Mouse (Mus musculus) limb, embryonic 11.5 days (tissue): ENCODE results near the gene Tnik. TPM values are rescaled to one million over a fixed set of nuclear protein-coding genes. Genes with fewer than 3 reads are reported as not detected.

Experiments
- ATAC-seq: fragments of 200-750 bp; cut with Nextera tagmentation; 2 replicates; pipeline ENCODE4 v1.8.0; 2017; ENCODE audit warnings: low read depth; ENCODE audit not compliant: insufficient number of reproducible peaks, low FRiP score, low TSS enrichment
- DNase-seq: peaks from one replicate; pipeline ENCODE4 v3.0.0-alpha.2; 2015; ENCODE audit warnings: low spot score
- H3K27ac ChIP-seq: fragments of 300-500 bp; sonication (generic); replicated peaks from 2 replicates; pipeline ENCODE4 v1.5.1; 2014; ENCODE audit warnings: low read depth, mild to moderate bottlenecking, low read length
- H3K27me3 ChIP-seq: fragments of 300-500 bp; sonication (generic); 2 replicates; pipeline ENCODE4 v1.6.1; 2014; ENCODE audit warnings: mild to moderate bottlenecking, low read length, mixed read lengths; ENCODE audit not compliant: control insufficient read depth, insufficient read depth
- H3K36me3 ChIP-seq: fragments of 300-500 bp; sonication (generic); 2 replicates; pipeline ENCODE4 v1.6.1; 2014; ENCODE audit warnings: mild to moderate bottlenecking, low read length, moderate library complexity, mixed read lengths; ENCODE audit not compliant: control insufficient read depth, insufficient read depth
- H3K4me1 ChIP-seq: fragments of 300-500 bp; sonication (generic); 2 replicates; pipeline ENCODE4 v1.6.1; 2014; ENCODE audit warnings: low read length, mixed read lengths; ENCODE audit not compliant: control insufficient read depth, insufficient read depth
- H3K4me2 ChIP-seq: fragments of 300-500 bp; sonication (generic); 2 replicates; pipeline ENCODE4 v1.6.1; 2014; ENCODE audit warnings: low read depth, mild to moderate bottlenecking, moderate library complexity; ENCODE audit not compliant: severe bottlenecking
- H3K4me3 ChIP-seq: fragments of 300-500 bp; sonication (generic); 2 replicates; pipeline ENCODE4 v1.5.1; 2014; ENCODE audit warnings: low read depth, low read length
- H3K9ac ChIP-seq: fragments of 300-500 bp; sonication (generic); 2 replicates; pipeline ENCODE4 v1.6.1; 2014; ENCODE audit warnings: mild to moderate bottlenecking, low read length
- H3K9me3 ChIP-seq: fragments of 300-500 bp; sonication (generic); 2 replicates; pipeline ENCODE4 v1.6.1; 2016; ENCODE audit warnings: low read length; ENCODE audit not compliant: control insufficient read depth
- WGBS: fragments of 180-500 bp; shearing (Covaris S2); extraction: QIAGEN DNeasy Blood & Tissue Kit; methylation state at CpG from one replicate; pipeline ENCODE4 v1.1.7; 2014; 5-methylcytosine and 5-hydroxymethylcytosine counted together
- polyA plus RNA-seq: library from polyadenylated mRNA; unstranded; fragments of >200 nt; fragmentation: Nextera tagmentation; extraction: Ambion mirVana; gene quantifications from 2 replicates; pipeline ENCODE4 v1.2.1, GENCODE M21; 2014

The Tnik gene
- polyA plus RNA-seq, 1 experiment from 2014 or later, result 4.1 TPM

DNA sequence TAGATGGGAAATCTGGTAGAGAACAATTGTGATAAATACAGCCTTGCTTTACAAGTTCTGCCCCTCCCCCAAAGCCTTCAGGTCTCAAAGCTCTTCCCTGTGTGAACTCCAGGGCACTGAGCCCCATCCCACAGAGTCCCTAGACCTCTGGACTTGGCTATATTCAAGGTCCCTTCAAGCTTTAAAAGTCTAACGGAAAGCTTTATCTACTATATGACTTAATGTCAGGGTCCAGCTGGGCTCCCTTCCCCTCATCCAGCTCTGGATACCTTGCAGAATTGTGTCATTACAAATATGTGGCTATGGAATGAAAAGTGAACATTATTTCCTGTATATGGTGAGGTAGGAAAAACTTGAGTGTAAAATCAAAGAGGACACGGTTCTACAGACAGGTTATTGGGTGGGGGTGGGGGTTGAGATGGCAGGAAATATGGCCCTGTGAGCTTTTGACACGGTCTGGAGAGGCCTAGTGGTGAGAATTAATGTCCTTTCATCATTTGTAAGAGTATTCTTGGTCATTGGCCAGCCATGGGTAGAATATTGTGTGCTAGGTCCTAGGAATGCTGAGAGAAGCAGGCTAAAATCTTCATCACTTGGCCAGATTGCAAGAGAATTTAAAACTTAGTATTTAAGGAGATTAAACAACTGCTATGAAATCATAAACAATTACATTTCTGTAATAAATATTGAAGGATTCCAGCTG, 14.6 kb upstream of the Tnik start:
- Histone ChIP-seq H3K27ac (no peak overlapping the region), H3K4me2 (no peak overlapping the region), H3K4me3 (no peak overlapping the region), H3K36me3 (no peaks in the 10 kb centered on the region), H3K9ac (no peak overlapping the region), H3K9me3 (no peaks in the 10 kb centered on the region), H3K4me1 (no peaks in the 10 kb centered on the region), H3K27me3 (no peaks in the 10 kb centered on the region)
- 63% methylated on average over 3 of the region's 3 CpGs for WGBS
- no peak for ATAC-seq
- DNase-seq, result no peak

- H3K27ac ChIP-seq, result no peak overlapping the region
- H3K27me3 ChIP-seq, result no peaks in the 10 kb centered on the region
- WGBS, result 85% methylated on average over 7 of the region's 7 CpGs
- H3K9ac ChIP-seq, result no peak overlapping the region
- H3K9me3 ChIP-seq, result no peaks in the 10 kb centered on the region
- no peak overlapping the region for H3K4me3 ChIP-seq
- DNase-seq (no peak), ATAC-seq (no peak)
- no peaks in the 10 kb centered on the region for H3K36me3 ChIP-seq
- H3K4me1 ChIP-seq, result no peaks in the 10 kb centered on the region
- no peak overlapping the region for H3K4me2 ChIP-seq
Measured at GRCm38 (mm10) chr3:28255711-28256110, 7.3 kb upstream of the Tnik start.

DNA sequence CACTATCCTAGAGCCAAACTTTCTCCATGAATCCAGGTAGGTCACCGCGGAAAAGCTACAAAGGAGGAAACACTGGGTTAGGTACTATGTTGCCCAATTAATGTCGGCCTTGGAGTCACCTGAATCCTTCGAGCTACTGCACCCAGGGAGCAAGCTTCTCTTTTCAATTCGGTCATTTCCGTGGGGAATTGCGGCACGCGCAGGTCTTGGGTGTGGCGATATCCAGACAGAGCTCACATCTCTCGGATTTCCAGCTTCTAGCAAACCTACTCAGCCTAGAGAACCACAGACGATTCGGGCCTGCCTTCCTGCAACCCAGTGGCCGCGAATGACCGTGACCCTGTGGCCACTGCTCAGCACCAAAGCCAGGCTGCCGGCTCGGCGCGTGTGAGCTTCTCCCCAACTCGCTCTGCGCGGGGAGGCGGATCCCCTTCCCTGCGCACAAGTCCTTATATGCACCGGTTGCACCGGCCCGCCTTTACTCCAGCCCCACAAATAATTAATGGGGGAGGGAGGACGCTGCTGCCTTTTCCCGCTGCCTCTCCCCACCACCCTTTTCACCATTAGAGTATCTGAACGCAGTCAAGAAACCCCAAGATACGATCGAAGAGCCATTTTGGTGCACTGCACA, 528 bp upstream of the Tnik start:
- peak overlapping the region; percentile 99 for H3K4me2 ChIP-seq
- DNase-seq (peak; percentile 72), ATAC-seq (0 out of 2 replicates have a peak, but pooled peaks have one; percentile 36)
- no peaks in the 10 kb centered on the region for H3K36me3 ChIP-seq
- WGBS, result under 1% methylated on average over 33 of the region's 33 CpGs
- H3K4me1 ChIP-seq, result 0 out of 2 replicates have a peak, but pooled peaks cover 2% of the 10 kb centered on the region
- H3K9ac ChIP-seq, result peak overlapping the region; percentile 17; the same call in 1 of the 2 replicates
- H3K9me3 ChIP-seq, result no peaks in the 10 kb centered on the region
- H3K4me3 ChIP-seq, result peak overlapping the region; percentile 60
- H3K27ac ChIP-seq, result no peak overlapping the region
- H3K27me3 ChIP-seq, result no peaks in the 10 kb centered on the region; the same call in none of the 2 replicates

DNA sequence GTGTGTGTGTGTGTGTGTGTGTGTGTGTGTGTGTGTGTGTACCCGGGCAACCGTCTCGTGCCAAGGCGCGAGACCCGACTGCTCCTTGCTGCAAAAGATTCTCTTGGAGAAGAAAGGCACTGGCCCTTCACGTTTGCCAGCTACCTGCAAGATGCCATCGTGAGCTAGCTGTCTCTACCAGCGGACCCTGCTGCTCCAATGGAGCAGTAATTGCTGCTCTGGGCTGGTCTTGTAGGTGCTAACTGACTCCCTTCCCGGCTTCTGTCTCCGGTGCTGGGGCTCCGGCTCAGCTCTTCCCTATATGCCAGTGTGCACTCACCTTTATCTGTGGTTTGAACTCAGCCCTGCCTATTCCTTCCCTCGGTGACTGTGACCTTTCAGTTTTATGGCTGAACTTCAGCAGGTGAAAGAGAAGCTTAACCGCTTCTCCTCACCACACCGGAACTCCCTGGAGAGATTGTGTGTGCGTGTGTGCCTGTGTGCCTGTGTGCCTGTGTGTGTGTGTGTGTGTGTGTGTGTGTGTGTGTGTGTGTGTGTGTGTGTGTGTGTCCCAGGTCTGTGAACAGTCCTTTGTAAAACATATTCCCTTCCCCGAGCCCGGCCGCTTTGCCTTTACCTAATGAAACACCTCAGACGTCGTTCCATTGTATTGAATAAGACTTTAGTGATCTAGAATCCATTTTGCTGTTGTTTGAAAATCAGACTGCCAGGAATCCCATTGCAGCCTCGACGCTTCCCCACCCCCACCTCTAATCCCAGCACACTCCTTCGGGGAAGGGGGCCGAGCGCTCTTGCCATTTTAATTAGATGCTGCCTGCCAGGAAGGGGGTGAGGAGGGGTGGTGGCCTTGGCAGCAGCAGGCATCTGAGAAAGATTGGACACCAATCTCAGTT, 1.2 kb downstream of the Tnik start:
- no peak overlapping the region for H3K9ac ChIP-seq
- no peaks in the 10 kb centered on the region for H3K36me3 ChIP-seq
- H3K27me3 ChIP-seq, result no peaks in the 10 kb centered on the region; the same call in none of the 2 replicates
- ATAC-seq, result no peak
- 0 out of 2 replicates have a peak, but pooled peaks cover 2% of the 10 kb centered on the region for H3K4me1 ChIP-seq
- H3K27ac ChIP-seq, result no peak overlapping the region
- peak; percentile 56 for DNase-seq
- WGBS, result 3% methylated on average over 23 of the region's 26 CpGs
- no peaks in the 10 kb centered on the region for H3K9me3 ChIP-seq
- H3K4me2 ChIP-seq, result peak overlapping the region; percentile 99
- H3K4me3 ChIP-seq, result peak overlapping the region; percentile 60

DNA sequence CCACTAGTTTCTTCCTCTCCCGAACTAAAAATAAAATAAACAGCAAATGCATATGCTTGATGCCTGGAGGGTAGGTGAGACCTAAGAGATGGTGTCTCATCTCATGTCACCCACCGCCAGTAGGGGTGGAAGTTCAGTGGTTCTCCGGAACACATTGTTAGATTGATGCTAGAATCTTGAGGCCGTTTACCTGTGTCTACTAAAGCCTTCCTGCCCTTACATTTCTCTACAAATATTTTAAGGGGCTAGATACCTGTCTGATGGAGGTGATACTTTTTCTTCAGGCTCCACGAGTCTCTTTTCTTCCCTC, 1.8 kb downstream of the Tnik start:
- H3K4me1 ChIP-seq, result 0 out of 2 replicates have a peak, but pooled peaks cover 2% of the 10 kb centered on the region
- DNase-seq, result no peak
- H3K27me3 ChIP-seq, result no peaks in the 10 kb centered on the region; the same call in none of the 2 replicates
- 25% methylated on average over 5 of the region's 5 CpGs for WGBS
- no peak overlapping the region for H3K9ac ChIP-seq
- no peak for ATAC-seq
- H3K36me3 ChIP-seq, result no peaks in the 10 kb centered on the region
- no peaks in the 10 kb centered on the region for H3K9me3 ChIP-seq
- no peak overlapping the region for H3K27ac ChIP-seq
- H3K4me3 ChIP-seq, result no peak overlapping the region
- H3K4me2 ChIP-seq, result peak overlapping the region; percentile 99

DNA sequence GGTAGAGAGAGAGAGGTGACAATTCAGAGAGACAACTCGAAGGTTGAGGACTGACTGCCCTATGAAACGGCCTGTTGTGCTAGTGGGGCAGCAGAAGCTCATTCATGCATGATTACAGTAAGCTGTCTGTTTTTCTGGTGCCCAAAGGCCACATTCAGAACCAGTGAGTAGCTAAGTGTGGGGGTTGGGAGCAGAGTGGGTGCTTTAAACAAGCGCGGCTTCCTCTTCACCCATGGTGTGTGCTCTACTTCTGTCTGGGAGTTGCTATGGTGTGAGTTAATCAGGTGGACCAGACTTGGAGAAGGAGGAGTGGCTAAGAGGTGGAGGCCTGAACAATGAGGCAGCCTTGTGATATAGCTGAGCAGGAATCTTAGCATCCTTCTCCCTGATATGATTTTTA, 2.2 kb downstream of the Tnik start:
- ATAC-seq, result no peak
- DNase-seq, result no peak
- H3K4me2 ChIP-seq, result no peak overlapping the region
- no peak overlapping the region for H3K27ac ChIP-seq
- H3K27me3 ChIP-seq, result no peaks in the 10 kb centered on the region; the same call in none of the 2 replicates
- H3K9me3 ChIP-seq, result no peaks in the 10 kb centered on the region
- H3K36me3 ChIP-seq, result no peaks in the 10 kb centered on the region
- 0 out of 2 replicates have a peak, but pooled peaks cover 2% of the 10 kb centered on the region for H3K4me1 ChIP-seq
- H3K9ac ChIP-seq, result no peak overlapping the region
- 54% methylated on average over 4 of the region's 4 CpGs for WGBS
- no peak overlapping the region for H3K4me3 ChIP-seq

GRCm38 (mm10) chr3:28265656-28266055, 2.6 kb downstream of the Tnik start:
- Histone ChIP-seq H3K27ac (no peak overlapping the region), H3K4me1 (0 out of 2 replicates have a peak, but pooled peaks cover 2% of the 10 kb centered on the region), H3K4me2 (no peak overlapping the region), H3K36me3 (no peaks in the 10 kb centered on the region), H3K9ac (no peak overlapping the region), H3K27me3 (no peaks in the 10 kb centered on the region; the same call in none of the 2 replicates), H3K9me3 (no peaks in the 10 kb centered on the region), H3K4me3 (no peak overlapping the region)
- DNase-seq (no peak), ATAC-seq (no peak)
- 88% methylated on average over 5 of the region's 5 CpGs for WGBS

DNA sequence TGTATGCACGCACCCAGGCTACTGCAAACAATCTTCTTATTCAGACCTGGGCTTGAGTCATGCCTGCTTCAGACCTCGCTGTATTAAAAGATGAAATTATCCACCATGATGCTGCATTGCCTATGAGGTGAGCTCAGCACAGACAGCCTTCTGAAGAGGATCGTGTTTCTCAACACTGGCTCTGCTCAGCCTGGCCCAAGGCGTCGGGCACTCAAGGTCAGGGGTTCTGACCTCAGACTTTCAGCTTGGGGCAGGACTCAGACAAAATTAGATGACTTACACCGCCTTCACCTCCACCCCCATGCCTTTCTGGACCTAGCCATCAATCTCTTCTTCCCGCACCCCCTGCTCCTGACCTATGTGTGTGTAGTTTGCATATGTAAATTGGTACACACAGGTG, 4.2 kb downstream of the Tnik start:
- Histone ChIP-seq H3K4me2 (no peak overlapping the region), H3K27me3 (no peaks in the 10 kb centered on the region; the same call in none of the 2 replicates), H3K36me3 (no peaks in the 10 kb centered on the region), H3K4me1 (0 out of 2 replicates have a peak, but pooled peaks cover under 1% of the 10 kb centered on the region), H3K9ac (no peak overlapping the region), H3K27ac (no peak overlapping the region), H3K9me3 (no peaks in the 10 kb centered on the region), H3K4me3 (no peak overlapping the region)
- no peak for DNase-seq
- no peak for ATAC-seq
- WGBS, result 48% methylated on average over 7 of the region's 7 CpGs
